Mouse (Mus musculus) lung, embryonic 15.5 days (tissue): ENCODE data around the gene Mrnip. TPM values are rescaled to one million over a fixed set of nuclear protein-coding genes. Genes with fewer than 3 reads are reported as not detected.

Experiments
- ATAC-seq: fragments of 200-750 bp; cut with Nextera tagmentation; 2 replicates; pipeline ENCODE4 v1.8.0; 2017; ENCODE audit warnings: moderate number of reproducible peaks, borderline replicate concordance; ENCODE audit not compliant: low FRiP score, low TSS enrichment; ENCODE audit errors: extremely low read depth
- H3K27ac ChIP-seq: fragments of 300-500 bp; sonication (generic); 2 replicates; pipeline ENCODE4 v1.5.1; 2015; ENCODE audit warnings: moderate library complexity, mild to moderate bottlenecking, inconsistent platforms
- H3K27me3 ChIP-seq: fragments of 300-500 bp; sonication (generic); 2 replicates; pipeline ENCODE4 v1.6.1; 2015; ENCODE audit warnings: inconsistent platforms
- H3K36me3 ChIP-seq: fragments of 300-500 bp; sonication (generic); 2 replicates; pipeline ENCODE4 v1.6.1; 2015; ENCODE audit warnings: inconsistent platforms
- H3K4me1 ChIP-seq: fragments of 300-500 bp; sonication (generic); 2 replicates; pipeline ENCODE4 v1.6.1; 2015; ENCODE audit warnings: inconsistent platforms
- H3K4me2 ChIP-seq: fragments of 300-500 bp; sonication (generic); 2 replicates; pipeline ENCODE4 v1.6.1; 2015; ENCODE audit warnings: inconsistent platforms, mild to moderate bottlenecking, moderate library complexity
- H3K4me3 ChIP-seq: fragments of 300-500 bp; sonication (generic); 2 replicates; pipeline ENCODE4 v1.5.1; 2015; ENCODE audit warnings: mild to moderate bottlenecking, inconsistent platforms
- H3K9ac ChIP-seq: fragments of 300-500 bp; sonication (generic); 2 replicates; pipeline ENCODE4 v1.6.1; 2015; ENCODE audit warnings: inconsistent platforms
- H3K9me3 ChIP-seq: fragments of 300-500 bp; sonication (generic); 2 replicates; pipeline ENCODE4 v1.6.1; 2016; ENCODE audit warnings: inconsistent platforms
- WGBS: fragments of 180-500 bp; shearing (Covaris S2); methylation state at CpG from one replicate; pipeline ENCODE4 v1.1.7; 2015; 5-methylcytosine and 5-hydroxymethylcytosine counted together
- polyA plus RNA-seq: library from polyadenylated mRNA; unstranded; fragments of >200 nt; fragmentation: Nextera tagmentation; extraction: Ambion mirVana; gene quantifications from 2 replicates; pipeline ENCODE4 v1.2.1, GENCODE M21; 2015

Mrnip gene
- polyA plus RNA-seq, 1 experiment from 2014 or later, result 19.5 TPM

DNA sequence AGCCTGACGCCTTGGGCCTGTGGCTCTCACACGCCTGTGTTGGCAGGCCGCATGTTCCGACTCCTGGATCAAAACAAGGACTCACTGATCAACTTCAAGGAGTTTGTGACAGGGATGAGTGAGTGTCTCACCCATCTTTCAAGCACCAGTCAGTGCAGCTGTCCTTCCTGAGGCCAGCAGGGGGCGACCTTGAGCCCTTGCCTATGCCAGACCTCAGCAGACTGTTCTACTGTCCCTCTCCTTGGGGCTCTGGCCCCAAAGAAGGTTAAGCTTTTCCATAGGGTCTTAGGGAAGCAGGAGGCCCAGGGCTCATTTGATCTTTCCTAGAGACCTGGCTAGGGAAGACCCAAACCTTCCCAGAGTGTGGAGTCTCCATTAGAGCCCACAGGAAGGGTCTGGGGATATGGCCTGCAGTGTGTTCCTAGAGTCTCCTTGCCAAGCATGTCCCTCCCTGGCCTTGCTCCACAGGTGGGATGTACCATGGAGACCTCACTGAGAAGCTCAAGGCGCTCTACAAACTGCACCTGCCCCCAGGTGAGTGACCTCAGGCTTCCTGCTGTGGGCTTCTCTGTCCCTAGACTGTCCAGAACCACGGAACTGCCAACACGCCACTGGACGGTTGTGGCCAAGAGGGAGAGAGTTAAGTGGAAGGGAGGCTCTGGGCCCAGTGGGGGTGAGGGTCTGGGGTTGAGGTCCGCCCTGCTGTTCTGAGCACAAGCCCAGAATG, 12.5 kb upstream of the Mrnip start:
- H3K27ac ChIP-seq, result 0 out of 2 replicates have a peak overlapping the region, but pooled peaks have one; percentile 29
- 60% methylated on average over 10 of the region's 10 CpGs for WGBS
- H3K9ac ChIP-seq, result no peak overlapping the region
- no peak overlapping the region for H3K4me3 ChIP-seq
- peak; percentile 23; the same call in 1 of the 2 replicates for ATAC-seq
- H3K9me3 ChIP-seq, result no peaks in the 10 kb centered on the region
- H3K36me3 ChIP-seq, result peaks cover 55% of the 10 kb centered on the region
- no peaks in the 10 kb centered on the region for H3K4me1 ChIP-seq
- H3K4me2 ChIP-seq, result no peak overlapping the region
- no peaks in the 10 kb centered on the region for H3K27me3 ChIP-seq

GRCm38 (mm10) chr11:50162338-50163050, 11.8 kb upstream of the Mrnip start:
- H3K9me3 ChIP-seq, result no peaks in the 10 kb centered on the region
- H3K27ac ChIP-seq, result 0 out of 2 replicates have a peak overlapping the region, but pooled peaks have one; percentile 29
- no peak overlapping the region for H3K4me3 ChIP-seq
- H3K4me2 ChIP-seq, result no peak overlapping the region
- WGBS, result 88% methylated on average over 3 of the region's 3 CpGs
- no peaks in the 10 kb centered on the region for H3K4me1 ChIP-seq
- no peak overlapping the region for H3K9ac ChIP-seq
- H3K27me3 ChIP-seq, result no peaks in the 10 kb centered on the region
- ATAC-seq, result peak; percentile 62
- peaks cover 48% of the 10 kb centered on the region for H3K36me3 ChIP-seq

DNA sequence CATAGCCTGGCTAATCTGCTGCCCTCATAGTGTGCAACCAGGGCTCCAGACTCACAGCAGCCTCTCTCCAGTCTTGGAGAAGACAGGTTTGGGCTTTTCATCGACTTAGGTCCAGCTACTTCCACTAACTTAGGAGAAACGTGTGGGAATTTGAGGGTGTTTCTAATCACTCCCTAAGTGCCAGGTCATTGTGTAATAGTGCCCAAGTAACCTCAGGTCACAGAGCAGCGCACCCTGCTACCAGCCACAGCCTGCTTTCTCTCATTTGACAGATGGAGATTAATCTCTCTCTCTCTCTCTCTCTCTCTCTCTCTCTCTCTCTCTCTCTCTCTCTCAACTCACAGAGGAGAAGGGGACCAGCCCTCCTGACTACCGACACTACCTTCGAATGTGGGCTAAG, 5.9 kb upstream of the Mrnip start:
- Histone ChIP-seq H3K27ac (no peak overlapping the region), H3K9ac (no peak overlapping the region), H3K4me3 (no peak overlapping the region), H3K27me3 (no peaks in the 10 kb centered on the region), H3K36me3 (peaks cover 47% of the 10 kb centered on the region), H3K4me1 (no peaks in the 10 kb centered on the region), H3K9me3 (no peaks in the 10 kb centered on the region), H3K4me2 (no peak overlapping the region)
- ATAC-seq, result no peak
- WGBS, result 85% methylated on average over 5 of the region's 5 CpGs

DNA sequence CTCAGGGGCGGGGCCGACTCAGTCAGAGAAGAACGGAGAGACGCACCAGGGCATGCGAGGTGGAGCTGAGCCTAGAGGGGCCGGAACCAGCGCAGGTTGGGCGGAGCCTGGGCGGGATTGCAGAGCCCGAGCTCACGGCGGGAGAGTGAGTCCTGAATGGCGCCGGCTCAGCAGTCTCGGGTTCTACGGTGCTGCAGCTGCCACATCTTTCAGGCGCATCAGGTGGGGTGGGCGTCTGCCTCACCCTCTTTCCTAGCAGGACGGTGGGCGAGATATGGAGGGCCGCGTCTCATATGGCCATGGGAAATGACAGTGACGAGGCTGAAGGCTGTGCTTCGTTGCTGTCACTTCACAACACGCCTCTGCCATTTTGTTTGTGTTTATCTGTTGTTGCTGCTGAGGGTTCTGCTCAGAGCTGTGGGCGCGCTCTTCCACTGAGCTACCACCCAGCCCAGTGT, 515 bp downstream of the Mrnip start:
- H3K4me3 ChIP-seq, result peak overlapping the region; percentile 68
- H3K27ac ChIP-seq, result peak overlapping the region; percentile 64
- H3K36me3 ChIP-seq, result peaks cover 21% of the 10 kb centered on the region
- peaks cover 11% of the 10 kb centered on the region for H3K4me1 ChIP-seq
- no peaks in the 10 kb centered on the region for H3K9me3 ChIP-seq
- under 1% methylated on average over 27 of the region's 27 CpGs for WGBS
- H3K9ac ChIP-seq, result peak overlapping the region; percentile 85
- no peaks in the 10 kb centered on the region for H3K27me3 ChIP-seq
- ATAC-seq, result peak; percentile 99
- peak overlapping the region; percentile 74 for H3K4me2 ChIP-seq

DNA sequence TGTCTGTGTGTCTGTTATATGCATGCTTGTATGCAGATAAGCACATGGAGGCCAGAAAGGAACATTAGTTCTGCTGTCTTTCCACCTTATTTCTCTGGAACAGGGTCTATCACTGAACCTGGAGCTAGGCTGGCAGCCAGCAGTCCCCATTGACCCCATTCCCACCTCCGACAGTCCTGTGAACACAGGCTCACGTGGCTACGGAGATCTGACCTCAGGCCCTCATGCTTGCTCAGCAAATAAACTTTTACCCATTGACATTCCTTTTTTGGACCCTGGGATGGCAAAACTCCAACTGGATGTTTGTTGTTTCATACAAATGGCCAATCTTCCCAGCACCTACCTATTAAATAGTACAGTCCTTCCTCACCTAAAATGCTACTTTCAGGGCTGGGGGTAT, 2.1 kb downstream of the Mrnip start:
- no peak for ATAC-seq
- H3K4me1 ChIP-seq, result peaks cover 11% of the 10 kb centered on the region
- H3K9me3 ChIP-seq, result no peaks in the 10 kb centered on the region
- no peak overlapping the region for H3K4me3 ChIP-seq
- no peaks in the 10 kb centered on the region for H3K27me3 ChIP-seq
- WGBS, result 40% methylated on average over 3 of the region's 3 CpGs
- no peak overlapping the region for H3K9ac ChIP-seq
- peaks cover 10% of the 10 kb centered on the region for H3K36me3 ChIP-seq
- H3K4me2 ChIP-seq, result no peak overlapping the region
- H3K27ac ChIP-seq, result no peak overlapping the region

DNA sequence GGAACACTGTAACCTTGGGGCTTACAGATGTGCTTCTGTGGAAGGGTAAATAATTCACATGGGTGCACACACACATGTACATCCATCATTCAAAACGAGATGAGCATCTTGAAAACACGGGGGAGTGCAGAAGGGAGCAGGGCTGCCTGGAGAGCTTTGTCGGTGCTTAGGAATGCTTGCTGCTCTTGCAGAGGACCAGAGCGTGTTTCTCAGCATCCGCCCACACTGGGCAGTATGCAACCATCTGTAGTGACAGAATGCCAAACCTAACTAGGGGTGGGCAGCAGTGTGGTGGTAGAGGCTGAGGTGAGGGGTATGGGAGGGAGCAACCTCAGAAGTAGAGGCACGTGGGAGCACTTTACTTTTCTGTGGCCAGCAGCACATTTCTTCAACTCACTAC, 2.9 kb downstream of the Mrnip start:
- 60% methylated on average over 6 of the region's 6 CpGs for WGBS

GRCm38 (mm10) chr11:50178532-50179488, 4.6 kb downstream of the Mrnip start:
- H3K9ac ChIP-seq, result no peak overlapping the region
- H3K9me3 ChIP-seq, result no peaks in the 10 kb centered on the region
- ATAC-seq, result no peak
- H3K27ac ChIP-seq, result 0 out of 2 replicates have a peak overlapping the region, but pooled peaks have one; percentile 20
- H3K36me3 ChIP-seq, result 0 out of 2 replicates have a peak, but pooled peaks cover 4% of the 10 kb centered on the region
- H3K4me2 ChIP-seq, result no peak overlapping the region
- no peak overlapping the region for H3K4me3 ChIP-seq
- H3K4me1 ChIP-seq, result peaks cover 11% of the 10 kb centered on the region
- WGBS, result 71% methylated on average over 5 of the region's 5 CpGs
- no peaks in the 10 kb centered on the region for H3K27me3 ChIP-seq

More for the DNA sequence above, 2.9 kb downstream of the Mrnip start:
- Histone ChIP-seq H3K4me1 (peaks cover 11% of the 10 kb centered on the region), H3K4me3 (no peak overlapping the region), H3K27me3 (no peaks in the 10 kb centered on the region), H3K27ac (no peak overlapping the region), H3K9me3 (no peaks in the 10 kb centered on the region), H3K36me3 (0 out of 2 replicates have a peak, but pooled peaks cover 4% of the 10 kb centered on the region), H3K9ac (no peak overlapping the region), H3K4me2 (no peak overlapping the region)
- ATAC-seq, result no peak

DNA sequence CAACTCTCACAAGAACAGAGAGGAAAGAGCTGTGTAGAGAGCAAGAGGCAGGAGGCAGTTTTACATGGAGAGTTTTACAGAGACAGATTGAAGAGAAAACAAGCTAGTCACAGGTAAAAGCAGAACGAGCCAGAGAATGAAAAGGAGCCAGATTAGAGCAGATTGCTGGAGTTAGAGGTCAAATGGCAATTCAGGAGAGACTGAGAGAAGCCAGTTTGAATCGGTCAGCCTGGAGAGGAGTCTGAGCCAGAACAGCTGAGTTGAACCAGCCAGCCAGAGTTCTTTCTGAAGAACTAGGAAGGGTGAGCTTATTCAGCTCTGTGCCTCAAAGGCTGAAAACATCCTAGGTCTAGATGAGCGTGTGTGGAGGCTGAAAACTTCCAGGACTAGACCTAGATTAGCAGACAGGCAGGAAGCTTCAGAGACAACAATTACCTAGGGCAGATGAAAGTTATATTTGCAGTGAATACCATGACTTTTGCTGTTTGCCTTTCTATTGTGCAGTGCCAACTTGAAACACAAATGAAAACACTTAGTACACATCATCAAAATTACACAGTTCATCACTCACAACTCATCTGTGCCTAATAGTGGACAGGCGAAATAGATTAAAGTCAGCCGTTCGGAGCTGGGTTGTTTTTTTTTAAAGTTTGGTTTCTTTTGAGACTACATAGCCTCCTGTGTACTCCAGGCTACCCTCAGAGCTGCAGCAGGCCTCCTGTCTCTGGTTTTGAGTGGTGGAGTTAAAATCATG, 6.4 kb downstream of the Mrnip start:
- no peak overlapping the region for H3K27ac ChIP-seq
- H3K4me3 ChIP-seq, result no peak overlapping the region
- WGBS, result 64% methylated on average over 6 of the region's 6 CpGs
- peaks cover 6% of the 10 kb centered on the region for H3K4me1 ChIP-seq
- H3K36me3 ChIP-seq, result 0 out of 2 replicates have a peak, but pooled peaks cover 4% of the 10 kb centered on the region
- no peaks in the 10 kb centered on the region for H3K9me3 ChIP-seq
- no peak overlapping the region for H3K9ac ChIP-seq
- ATAC-seq, result no peak
- no peak overlapping the region for H3K4me2 ChIP-seq
- no peaks in the 10 kb centered on the region for H3K27me3 ChIP-seq

GRCm38 (mm10) chr11:50182702-50183101, 8.5 kb downstream of the Mrnip start:
- Histone ChIP-seq H3K36me3 (0 out of 2 replicates have a peak, but pooled peaks cover 4% of the 10 kb centered on the region), H3K9me3 (no peaks in the 10 kb centered on the region), H3K4me2 (no peak overlapping the region), H3K27ac (no peak overlapping the region), H3K4me1 (no peaks in the 10 kb centered on the region), H3K9ac (no peak overlapping the region), H3K4me3 (no peak overlapping the region), H3K27me3 (no peaks in the 10 kb centered on the region)
- whole genome bisulfite sequencing, result 81% methylated on average over 4 of the region's 4 CpGs
- no peak for ATAC-seq

DNA sequence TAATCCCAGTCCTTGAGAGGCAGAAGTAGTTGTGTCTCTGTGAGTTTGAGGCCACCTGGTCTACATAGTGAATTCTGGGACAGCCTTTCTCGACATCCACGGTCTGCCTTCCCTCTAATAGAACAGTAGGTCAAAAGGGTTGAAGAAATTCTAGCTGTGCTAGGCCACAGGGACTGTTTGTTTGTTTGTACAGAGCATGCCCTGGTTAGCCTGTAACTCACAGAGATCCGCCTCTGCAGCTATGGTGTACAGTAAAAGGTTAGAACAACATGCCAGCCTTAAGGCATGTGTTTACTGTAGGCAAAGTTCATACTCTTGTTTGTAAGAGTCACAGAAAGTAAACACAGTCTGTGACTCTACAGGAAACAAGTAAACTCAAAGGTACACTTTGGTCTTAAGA, 10.5 kb downstream of the Mrnip start:
- Histone ChIP-seq H3K36me3 (no peaks in the 10 kb centered on the region), H3K9me3 (no peaks in the 10 kb centered on the region), H3K27ac (no peak overlapping the region), H3K4me1 (no peaks in the 10 kb centered on the region), H3K9ac (no peak overlapping the region), H3K4me2 (no peak overlapping the region), H3K4me3 (no peak overlapping the region), H3K27me3 (no peaks in the 10 kb centered on the region)
- ATAC-seq, result no peak
- WGBS, result 65% methylated on average over 3 of the region's 3 CpGs

DNA sequence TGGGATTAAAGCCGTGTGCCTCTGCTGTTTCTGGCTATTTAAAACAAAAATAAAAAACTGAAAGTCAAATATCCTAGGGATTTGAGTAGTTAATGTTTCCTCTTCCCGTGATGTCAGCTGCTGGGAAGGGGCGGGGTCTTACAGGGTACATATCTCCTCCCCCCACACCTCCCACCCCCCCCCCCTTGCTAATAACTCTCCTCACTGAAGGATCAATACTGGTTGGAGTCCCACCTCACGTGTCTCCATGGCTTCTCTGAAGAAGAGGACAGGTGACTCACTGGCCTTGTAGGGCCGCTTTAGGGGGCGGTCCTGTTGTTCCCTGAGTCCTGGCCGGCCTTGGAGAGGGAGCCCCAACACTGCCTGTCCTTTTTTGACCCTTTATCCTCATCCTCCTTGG, 14.4 kb downstream of the Mrnip start:
- H3K27me3 ChIP-seq, result no peaks in the 10 kb centered on the region
- no peak for ATAC-seq

More for the DNA sequence above, 14.4 kb downstream of the Mrnip start:
- 62% methylated on average over 7 of the region's 7 CpGs for WGBS
- H3K27ac ChIP-seq, result no peak overlapping the region
- H3K4me1 ChIP-seq, result no peaks in the 10 kb centered on the region
- H3K9ac ChIP-seq, result no peak overlapping the region
- no peaks in the 10 kb centered on the region for H3K36me3 ChIP-seq
- H3K9me3 ChIP-seq, result no peaks in the 10 kb centered on the region
- H3K4me2 ChIP-seq, result no peak overlapping the region
- no peak overlapping the region for H3K4me3 ChIP-seq
